Mouse (Mus musculus) lung, adult 18-20 months (tissue): ENCODE measurements around the gene Tfap2e.

Experiments
- DNase-seq, 2 experiments: peaks; one replicate each; pipeline ENCODE4 v3.0.0; 2022; ENCODE audit warnings: mixed read lengths in 2 of 2

Gene Tfap2e

DNA sequence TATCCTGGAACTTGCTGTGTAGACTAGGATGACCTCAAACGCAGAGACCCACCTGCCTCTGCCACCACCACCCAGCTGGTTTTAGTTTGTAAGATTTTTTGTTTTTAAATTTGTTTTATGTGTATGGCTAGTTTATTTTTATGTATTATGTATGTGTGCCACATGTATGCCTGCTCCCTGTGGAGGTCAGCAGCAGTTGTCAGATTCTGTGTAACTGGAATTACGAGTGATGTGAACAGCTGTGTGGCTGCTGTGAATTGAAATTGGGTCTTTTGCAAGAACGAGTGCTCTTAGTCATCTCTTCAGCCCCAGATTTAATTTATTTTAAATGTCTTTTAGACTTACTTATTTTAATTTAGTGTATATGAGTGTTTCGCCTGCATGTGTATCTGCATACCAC lies 39.1 kb downstream of the Tfap2e start:
- no peak for DNase-seq

DNA sequence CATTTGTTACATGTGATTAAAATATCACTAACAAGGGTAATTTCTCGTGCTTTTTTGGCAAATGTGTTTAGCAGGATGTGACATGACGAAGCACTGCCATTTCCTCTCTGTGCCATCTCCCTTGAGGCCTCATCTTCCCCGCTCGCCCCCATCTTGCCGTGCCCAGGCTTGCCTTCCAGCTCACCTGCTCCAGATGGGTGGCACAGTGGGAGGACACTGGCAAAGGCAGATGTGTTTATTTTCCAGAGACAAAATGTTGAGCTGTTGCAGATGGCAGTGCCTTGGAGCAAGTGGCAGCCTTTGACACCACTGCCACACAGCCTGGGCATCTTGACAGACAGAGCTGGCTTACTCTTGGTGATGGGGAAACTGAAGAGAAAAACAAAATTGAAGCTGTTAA lies 43.0 kb downstream of the Tfap2e start:
- DNase-seq: no peak

DNA sequence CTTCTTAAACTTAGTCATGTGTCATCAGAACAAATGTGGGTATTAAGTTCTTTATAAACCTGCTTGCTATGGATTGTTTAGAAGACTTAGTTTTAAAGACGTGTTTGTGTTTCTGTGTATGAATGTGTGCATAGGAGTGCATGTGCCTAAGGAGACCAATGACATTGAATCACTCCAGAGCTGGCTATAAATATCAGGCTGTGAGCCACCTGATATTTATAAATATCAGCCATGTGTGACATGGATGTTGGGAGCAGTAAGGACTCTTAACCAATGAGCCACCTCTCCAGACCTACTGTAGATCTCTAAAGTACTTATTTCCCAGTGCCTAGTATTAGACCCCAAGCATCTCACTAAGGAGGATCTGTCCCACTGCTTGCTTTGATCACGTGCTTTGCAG lies 46.6 kb downstream of the Tfap2e start:
- no peak for DNase-seq

DNA sequence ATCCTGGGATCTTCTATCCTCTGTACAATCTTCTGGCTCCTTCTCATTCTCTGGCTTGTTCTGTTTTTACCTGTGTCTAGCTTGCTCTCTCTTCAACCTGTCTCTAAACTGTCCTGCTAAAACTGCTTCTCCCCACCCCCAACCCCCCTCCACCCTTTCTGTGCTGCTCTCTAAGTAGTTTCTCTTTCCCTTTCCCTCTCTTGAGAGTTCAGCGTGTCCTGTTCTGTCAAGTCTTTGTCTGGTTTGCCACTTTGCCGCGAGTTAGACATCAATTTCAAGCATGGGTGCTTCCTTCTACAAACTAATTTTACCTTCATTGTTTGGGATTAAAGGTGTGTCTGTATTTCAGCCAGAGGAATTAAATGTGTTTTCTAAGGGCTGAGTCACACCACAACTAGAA lies 53.0 kb downstream of the Tfap2e start:
- DNase-seq: no peak

DNA sequence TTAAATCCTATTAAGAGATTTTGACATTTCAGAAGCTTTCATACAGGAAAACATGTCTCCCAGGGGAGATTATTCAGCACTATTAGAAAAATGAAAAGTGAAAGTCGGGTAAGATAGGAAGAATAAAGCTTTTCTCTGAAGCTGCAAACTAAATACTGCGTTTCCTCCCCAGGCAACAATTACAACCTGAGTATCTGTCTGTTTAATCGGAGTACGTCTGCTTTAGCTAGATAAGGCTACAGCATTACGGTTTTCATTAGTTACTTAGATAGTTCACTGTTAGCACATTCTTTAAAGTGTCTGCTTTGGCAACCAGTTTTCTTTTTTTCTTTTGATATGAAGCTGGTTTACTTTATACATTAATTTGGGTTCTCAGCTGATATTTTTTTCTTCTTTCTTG lies 53.7 kb downstream of the Tfap2e start:
- no peak for DNase-seq

DNA sequence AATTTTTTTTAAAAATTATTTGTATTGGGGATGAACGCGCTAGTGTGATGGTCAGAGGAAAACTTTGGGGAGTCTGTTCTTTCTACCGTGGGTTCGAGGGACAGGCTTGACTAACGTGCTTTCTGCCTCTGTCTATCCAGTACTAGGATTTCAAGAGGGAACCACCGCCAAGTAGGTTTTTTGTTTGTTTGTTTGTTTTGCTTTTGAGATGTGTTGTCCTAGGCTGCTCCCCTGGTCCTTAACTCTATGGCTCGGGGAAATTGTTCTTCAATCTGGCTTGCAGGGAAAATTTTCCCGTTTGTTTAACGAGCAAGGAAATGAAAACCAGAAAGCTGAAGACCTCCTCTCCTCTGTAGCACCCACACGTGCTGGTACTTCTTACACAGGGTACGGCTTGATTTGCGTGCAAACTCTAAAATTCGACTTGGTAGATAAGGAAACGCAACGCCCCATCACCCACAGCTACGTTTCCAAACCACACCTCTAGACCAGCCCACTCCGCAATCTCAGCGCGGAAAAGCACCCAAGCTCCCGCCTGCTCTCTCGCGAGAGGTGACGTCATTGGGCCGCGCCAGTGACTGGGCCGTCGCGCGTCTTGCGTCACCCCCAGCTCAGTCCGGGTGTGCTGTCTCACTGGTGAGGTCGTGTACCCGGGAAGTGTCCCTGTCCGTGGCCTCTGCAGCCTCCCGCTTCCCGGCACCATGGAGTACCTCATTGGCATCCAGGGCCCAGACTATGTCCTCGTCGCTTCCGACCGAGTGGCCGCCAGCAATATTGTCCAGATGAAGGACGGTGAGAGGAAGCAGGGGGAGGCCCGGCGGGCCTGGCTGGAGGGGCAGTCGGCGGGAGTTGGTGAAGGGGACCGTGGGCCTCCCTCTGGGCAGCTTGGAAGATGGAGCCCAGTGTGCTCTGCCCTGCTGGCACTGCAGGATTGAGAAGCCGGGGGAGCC lies 58.7 kb downstream of the Tfap2e start, which contains the start of gene Psmb2:
Gene Psmb2 (plus strand): TSS at position 577 of the 950 bp plus-strand sequence.
- DNase-seq: peak; percentile 97

DNA sequence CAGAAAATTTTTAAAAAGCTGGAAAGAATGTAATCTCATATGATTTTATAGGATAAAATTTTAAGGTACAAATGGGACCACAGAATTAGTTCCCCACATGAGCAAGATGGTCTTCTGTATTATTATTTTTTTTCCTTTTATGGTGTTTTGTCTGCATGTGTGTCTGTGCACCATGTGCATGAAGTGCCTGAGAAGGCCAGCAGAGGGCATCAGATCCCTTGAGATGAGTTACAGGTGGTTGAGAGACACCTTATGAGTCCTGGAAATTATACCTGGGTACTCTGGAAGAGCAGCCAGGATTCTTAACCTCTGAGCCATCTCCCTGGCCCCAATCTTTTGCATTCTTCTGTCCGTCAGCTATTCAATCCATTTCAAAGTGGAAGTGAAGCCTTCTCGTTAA lies 69.0 kb downstream of the Tfap2e start:
- no peak for DNase-seq
